Mouse (Mus musculus) heart, adult 2 months (tissue): Measurements from ENCODE around the gene Cd53. TPM values are rescaled to one million over a fixed set of nuclear protein-coding genes. Genes with fewer than 3 reads are reported as not detected.
A peak's percentile ranks its signal among the peaks of the same experiment; 100 is the strongest.

Source experiments
- DNase-seq, 2 experiments: peaks; one replicate each; pipeline ENCODE4 v3.0.0; 2021
- H3K27ac ChIP-seq: fragments of 200-600 bp; 2 replicates; pipeline ENCODE4 v1.8.1; 2022
- H3K27me3 ChIP-seq: fragments of 200-500 bp; 2 replicates; pipeline ENCODE4 v1.6.1; 2012; ENCODE audit warnings: mild to moderate bottlenecking, low read length, inconsistent platforms, mixed read lengths; ENCODE audit not compliant: control insufficient read depth, insufficient read depth
- H3K36me3 ChIP-seq: fragments of 200-500 bp; 2 replicates; pipeline ENCODE4 v1.6.1; 2012; ENCODE audit warnings: low read length, inconsistent platforms; ENCODE audit not compliant: control insufficient read depth, insufficient read depth
- H3K4me1 ChIP-seq: fragments of 200-500 bp; 2 replicates; pipeline ENCODE4 v1.6.1; 2011; ENCODE audit warnings: low read length; ENCODE audit not compliant: control insufficient read depth, insufficient read depth
- H3K4me3 ChIP-seq: fragments of 200-600 bp; 2 replicates; pipeline ENCODE4 v1.8.1; 2022
- H3K79me2 ChIP-seq: fragments of 200-500 bp; replicated peaks from 2 replicates; pipeline ENCODE4 v1.6.1; 2012; ENCODE audit warnings: mild to moderate bottlenecking, inconsistent platforms, low read length, moderate library complexity, mixed read lengths; ENCODE audit not compliant: control insufficient read depth, insufficient read depth
- H3K9ac ChIP-seq: fragments of 200-500 bp; 2 replicates; pipeline ENCODE4 v1.6.1; 2012; ENCODE audit warnings: low read depth, mild to moderate bottlenecking, control low read depth, inconsistent platforms, low read length, mixed read lengths
- CTCF ChIP-seq: fragments of 200-600 bp; IDR thresholded peaks from 2 replicates; pipeline ENCODE4 v1.8.1; 2022; ENCODE audit warnings: antibody characterized with exemption, mild to moderate bottlenecking, moderate library complexity
- EP300 ChIP-seq: fragments of 200-500 bp; IDR thresholded peaks from 2 replicates; pipeline ENCODE4 v1.6.1; 2011; ENCODE audit warnings: low read depth, low read length, control low read depth; ENCODE audit not compliant: insufficient read depth
- POLR2A ChIP-seq: fragments of 200-500 bp; IDR thresholded peaks from 2 replicates; pipeline ENCODE4 v1.6.1; 2011; ENCODE audit warnings: mild to moderate bottlenecking, low read depth, low read length, control low read depth; ENCODE audit not compliant: insufficient read depth
- WGBS: fragments of 180-500 bp; shearing (Covaris S2); methylation state at CpG from one replicate; pipeline ENCODE4 v1.1.7; 2018; 5-methylcytosine and 5-hydroxymethylcytosine counted together
- intact Hi-C: fragments of 180-260 bp; cut with DNase I; formaldehyde crosslinking; loops from one replicate; pipeline ENCODE4 v1.15.1; 2025
- polyA plus RNA-seq: library from polyadenylated mRNA; depleted of rRNA; stranded (reverse); fragments of >200 nt; gene quantifications from 2 replicates; pipeline ENCODE4 v1.2.3, GENCODE M21; 2012; rRNA removed
- total RNA-seq, 2 experiments: library from RNA; stranded (reverse); gene quantifications; 2 replicates each; pipeline ENCODE4 v1.2.3; 2021

Gene Cd53
- total and polyA plus RNA-seq, 3 experiments: 6.1 to 6.9 (median 6.8) TPM

DNA sequence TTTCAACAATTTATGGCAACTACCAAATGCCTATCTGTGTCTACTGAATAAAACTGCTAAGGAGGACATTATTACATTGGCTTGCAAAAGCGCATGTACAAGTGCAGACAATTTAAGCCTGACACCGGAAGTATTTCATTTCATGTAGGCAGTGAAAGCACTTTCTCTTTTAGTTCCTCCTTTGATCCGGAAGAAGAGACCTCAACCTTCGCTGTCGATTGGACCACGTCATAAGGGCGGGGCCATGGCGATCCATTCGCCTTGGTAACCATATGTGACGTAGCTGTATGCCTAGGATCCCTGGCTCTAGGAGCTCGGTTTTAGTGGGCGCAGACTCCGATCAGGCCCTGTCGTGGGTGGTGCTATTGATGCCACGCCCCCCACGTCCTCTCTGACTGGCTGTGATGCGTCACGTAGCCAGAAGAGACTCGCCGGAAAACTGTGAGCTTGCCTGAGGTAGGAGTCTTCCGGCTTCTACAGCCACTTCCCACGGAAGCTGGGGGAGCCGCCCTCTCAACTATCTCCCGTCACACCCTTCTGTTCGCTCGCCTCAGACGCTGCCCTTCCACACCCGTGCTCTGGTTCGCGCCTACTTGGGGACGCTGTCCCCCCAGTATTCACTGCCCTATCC, 68.4 kb downstream of the Cd53 start:
- WGBS: under 1% methylated on average over 31 of the region's 31 CpGs
- Histone ChIP-seq H3K4me3 (peak overlapping the region; percentile 58), H3K79me2 (no peaks in the 10 kb centered on the region), H3K4me1 (no peaks in the 10 kb centered on the region), H3K9ac (peak overlapping the region; percentile 72), H3K36me3 (peaks cover 2% of the 10 kb centered on the region; the same call in 1 of the 2 replicates), H3K27ac (peak overlapping the region; percentile 96), H3K27me3 (no peaks in the 10 kb centered on the region)
- intact Hi-C loops: loop anchor here (5.0 kb wide), 1 partner anchor 174 kb away; the partner anchor contains the start of genes Cept1 and Dram2
- TF ChIP-seq CTCF: no peak
- TF ChIP-seq EP300: peak; percentile 11; the same call in 1 of the 2 replicates
- TF ChIP-seq POLR2A: peak; percentile 89
- DNase-seq: peak; percentile 93 to 98

Other genes with a start within 250 kb of the Cd53 start
- gene Dram2, start 242.4 kb downstream of the Cd53 start, total RNA-seq: 100 to 1,000 TPM in 1 of 2 experiments, 10 to 100 TPM in 1; 94.7 to 109 TPM
- 64.5 and 162 TPM in 2 replicates for gene Dram2, start 242.4 kb downstream of the Cd53 start, polyA plus RNA-seq
- 10 to 100 TPM; 19.3 to 22.1 TPM for gene Cept1, start 242.3 kb downstream of the Cd53 start, total RNA-seq
- gene Cept1, start 242.3 kb downstream of the Cd53 start, polyA plus RNA-seq: 10.5 and 23.5 TPM in 2 replicates
- gene Lrif1, start 105.2 kb downstream of the Cd53 start, total RNA-seq: 10 to 100 TPM in 1 of 2 experiments, 1 to 10 TPM in 1; 9.7 to 12.2 TPM
- 2.6 and 3.1 TPM in 2 replicates for gene Lrif1, start 105.2 kb downstream of the Cd53 start, polyA plus RNA-seq
- gene Olfr266, start 36.1 kb upstream of the Cd53 start, total RNA-seq: not detected
- gene Olfr266, start 36.1 kb upstream of the Cd53 start, polyA plus RNA-seq: not detected in 2 replicates
- under 1 TPM; 0.23 to 0.84 TPM for gene Kcna3, start 246.0 kb upstream of the Cd53 start, total RNA-seq
- 0.32 and 1.1 TPM in 2 replicates for gene Kcna3, start 246.0 kb upstream of the Cd53 start, polyA plus RNA-seq